Mouse (Mus musculus) right cerebral cortex, adult 2 months (tissue): Measurements from ENCODE around the gene Sh2d3c.

ENCODE experiments used
- DNase-seq, 2 experiments: peaks; one replicate each; pipeline ENCODE4 v3.0.0; 2021 to 2022; ENCODE audit warnings: low spot score in 2 of 2

The Sh2d3c gene

DNA sequence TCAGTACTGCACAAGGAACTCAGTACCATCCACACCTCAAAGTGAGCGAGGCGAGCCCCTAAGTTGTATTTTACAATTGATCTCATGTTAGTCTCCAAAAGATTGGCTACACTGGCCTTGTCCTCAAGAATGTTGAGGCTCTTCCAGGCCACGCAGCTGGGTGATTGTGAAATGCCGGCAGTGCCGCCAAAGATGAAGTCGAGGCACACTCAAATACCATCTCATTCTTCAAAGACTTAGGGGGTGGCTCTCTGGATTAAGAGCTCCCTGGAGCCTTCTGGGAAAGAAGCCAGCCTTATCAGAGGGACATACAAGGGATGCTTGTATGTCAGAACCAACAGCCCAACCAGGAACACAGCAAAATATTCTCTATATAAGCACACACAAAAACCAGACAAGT lies 70.4 kb downstream of the Sh2d3c start:
- DNase-seq: no peak

DNA sequence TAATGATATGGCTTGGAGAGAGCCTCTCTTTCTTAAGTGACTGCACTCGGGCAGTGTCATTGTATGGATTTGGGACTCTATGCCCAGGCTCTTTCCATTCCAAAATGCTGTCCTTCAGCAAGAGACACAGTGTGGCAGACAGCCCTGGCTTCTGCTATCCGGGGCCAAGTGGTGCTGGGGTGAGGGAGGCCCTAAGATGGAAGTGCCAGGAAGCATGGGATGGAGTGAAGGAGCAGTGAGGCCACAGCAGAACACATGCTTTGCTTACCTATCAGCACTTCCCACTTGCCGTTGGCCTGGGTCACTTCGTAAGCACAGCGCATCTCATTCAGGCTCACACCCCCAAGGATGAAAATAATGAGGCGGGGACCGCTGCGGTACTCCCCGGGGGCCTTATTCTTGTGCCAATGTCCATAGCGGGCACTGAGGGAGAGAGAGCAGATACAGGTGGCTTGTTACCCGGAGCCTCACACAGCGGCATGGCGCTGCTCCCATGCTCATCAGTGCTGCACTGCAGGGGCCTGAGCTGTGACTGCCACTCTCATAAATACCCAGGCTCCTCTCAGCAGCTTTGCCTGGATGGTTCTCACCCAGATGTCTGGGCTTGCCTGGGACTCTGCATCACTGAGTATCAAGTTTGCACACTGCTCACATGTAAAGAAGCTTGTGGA lies 75.0 kb downstream of the Sh2d3c start:
- DNase-seq: no peak

GRCm38 (mm10) chr2:32798251-32798962 lies 77.6 kb downstream of the Sh2d3c start:
- DNase-seq: peak; percentile 44 to 46
